In the genomic region with DNA sequence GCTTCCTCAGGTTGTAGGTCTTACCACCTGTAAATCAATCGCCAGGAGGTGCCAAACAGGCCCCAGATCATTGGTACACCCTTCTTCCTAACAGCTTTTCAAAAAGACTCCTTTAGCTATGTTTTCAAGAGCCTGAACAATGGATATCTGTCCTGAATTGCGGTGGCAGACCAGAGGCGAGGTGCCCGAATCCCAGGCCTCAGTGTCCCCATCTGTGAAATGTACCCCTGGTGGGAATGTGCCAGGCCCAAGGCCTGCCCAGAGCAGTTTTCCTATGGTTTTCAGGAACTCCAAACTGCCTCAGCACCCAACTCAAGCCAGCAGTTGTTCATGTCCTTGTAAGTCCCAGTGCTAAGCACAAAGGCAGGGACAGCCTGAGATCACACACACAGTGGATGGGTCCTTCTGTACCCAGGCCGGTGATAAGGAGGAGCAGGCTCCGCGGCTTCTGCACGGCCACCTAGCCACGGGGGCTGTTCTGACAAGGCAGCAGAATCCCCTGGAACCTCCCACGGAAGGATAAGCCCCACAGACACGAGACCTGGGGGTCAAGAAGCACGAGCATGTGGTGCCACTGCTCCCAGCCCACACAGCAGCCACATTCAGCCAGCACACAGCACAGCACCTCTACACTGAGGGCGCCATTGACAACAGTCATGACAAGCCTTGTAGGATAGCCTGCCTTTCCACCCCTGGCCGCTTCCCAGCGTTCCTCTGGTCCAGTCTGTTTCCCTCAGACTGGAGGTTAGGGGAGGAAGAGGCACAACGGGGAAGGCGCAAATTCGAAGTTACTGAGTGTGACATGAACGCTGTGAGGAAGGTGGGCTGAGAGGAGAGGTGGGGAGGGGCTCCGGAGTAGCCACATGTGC, we compare ENCODE assay signal across 8 mouse cellular contexts. TPM values are rescaled to one million over a fixed set of nuclear protein-coding genes. Genes with fewer than 3 reads are reported as not detected.
DNase-seq lines count a peak whose midpoint lies in the region; ATAC-seq lines count a peak whose summit lies in the region.

No protein-coding gene starts in this region.

- no peaks in the 10 kb centered on the region for H3K9me3 ChIP-seq in liver, embryonic 16.5 days (replicated peaks; ENCODE audit: control insufficient read depth, low read length)

- peaks cover 79% of the 10 kb centered on the region for H3K4me1 ChIP-seq in liver, embryonic 16.5 days (ENCODE audit: control insufficient read depth, low read depth, low read length)

- peak overlapping the region; percentile 22; the same call in 1 of the 2 replicates for H3K9ac ChIP-seq in liver, embryonic 16.5 days (ENCODE audit: low read depth, low read length)

- no peak overlapping the region for H3K4me3 ChIP-seq in liver, embryonic 16.5 days (ENCODE audit: low read depth, low read length)

- H3K27me3 ChIP-seq in liver, embryonic 16.5 days (ENCODE audit: control insufficient read depth, insufficient read depth, low read depth, low read length): no peaks in the 10 kb centered on the region

- peaks cover 9% of the 10 kb centered on the region for H3K36me3 ChIP-seq in liver, embryonic 16.5 days (ENCODE audit: control insufficient read depth, insufficient read depth)

- 44% methylated on average over 20 of the region's 20 CpGs for whole genome bisulfite sequencing in liver, embryonic 16.5 days (ENCODE audit: insufficient replicate concordance)

- no peak for ATAC-seq in liver, embryonic 16.5 days (ENCODE audit: low read depth)

- peak overlapping the region; percentile 55 for H3K27ac ChIP-seq in liver, embryonic 16.5 days (ENCODE audit: low read length)

- peak; percentile 45 for DNase-seq in cerebellum, adult 9-11 months
- DNase-seq in cerebellum, postnatal 36 days: no peak
- peak; percentile 43 for DNase-seq in thymus, postnatal 4 days
- no peak for DNase-seq in thymus, postnatal 14 days
- DNase-seq in adrenal gland, postnatal 14 days: no peak
- DNase-seq in thymus, postnatal 36 days: no peak
- no peak for DNase-seq in frontal cortex, adult 2 months (ENCODE audit: extremely low spot score in 1 of 2, low spot score in 1 of 2)

- peak overlapping the region; percentile 21; the same call in 1 of the 2 replicates for H3K4me2 ChIP-seq in liver, embryonic 16.5 days (ENCODE audit: low read depth, low read length)

RNA-seq across cellular contexts. Expression of a gene that starts 7.5 kb away (rescaled TPM):
- polyA plus RNA-seq in liver, embryonic 16.5 days (2015; fragmentation: Nextera tagmentation; extraction: Ambion mirVana): 144 and 153 TPM in 2 replicates
- total RNA-seq in adrenal gland, postnatal 14 days (2021): 249 and 284 TPM in 2 replicates
- 334 and 351 TPM in 2 replicates for polyA plus RNA-seq in frontal cortex, adult 2 months (2012; rRNA removed)

RNA-seq across cellular contexts. Expression of a gene that starts 18.6 kb away (rescaled TPM):
- 0.33 and 1.4 TPM in 2 replicates for polyA plus RNA-seq in liver, embryonic 16.5 days (2015; fragmentation: Nextera tagmentation; extraction: Ambion mirVana)
- 8.3 and 8.7 TPM in 2 replicates for total RNA-seq in adrenal gland, postnatal 14 days (2021)
- 2.1 and 3.4 TPM in 2 replicates for polyA plus RNA-seq in frontal cortex, adult 2 months (2012; rRNA removed)

RNA-seq across cellular contexts. Expression of a gene that starts 40.2 kb away (rescaled TPM):
- polyA plus RNA-seq in liver, embryonic 16.5 days (2015; fragmentation: Nextera tagmentation; extraction: Ambion mirVana): 145 and 166 TPM in 2 replicates
- 42.1 and 43.1 TPM in 2 replicates for total RNA-seq in adrenal gland, postnatal 14 days (2021)
- 17.5 and 18.8 TPM in 2 replicates for polyA plus RNA-seq in frontal cortex, adult 2 months (2012; rRNA removed)

RNA-seq across cellular contexts. Expression of a gene that starts 41.7 kb away (rescaled TPM):
- 60.1 and 75.2 TPM in 2 replicates for polyA plus RNA-seq in liver, embryonic 16.5 days (2015; fragmentation: Nextera tagmentation; extraction: Ambion mirVana)
- 4.9 and 85.2 TPM in 2 replicates for total RNA-seq in adrenal gland, postnatal 14 days (2021)
- polyA plus RNA-seq in frontal cortex, adult 2 months (2012; rRNA removed): 256 and 260 TPM in 2 replicates

RNA-seq across cellular contexts. Expression of a gene that starts 47.0 kb away (rescaled TPM):
- 0.89 and 0.96 TPM in 2 replicates for polyA plus RNA-seq in liver, embryonic 16.5 days (2015; fragmentation: Nextera tagmentation; extraction: Ambion mirVana)
- 1.4 and 1.6 TPM in 2 replicates for total RNA-seq in adrenal gland, postnatal 14 days (2021)
- polyA plus RNA-seq in frontal cortex, adult 2 months (2012; rRNA removed): 0.69 and 0.74 TPM in 2 replicates

Comparison
In these comparisons a context has a peak if more than half of its experiments do, and no peak if none do; other contexts are left out.
1. DNase-seq: peak in cerebellum, adult 9-11 months (single experiment) and thymus, postnatal 4 days (single experiment); none in cerebellum, postnatal 36 days (0 of 2), thymus, postnatal 14 days (single experiment), adrenal gland, postnatal 14 days (single experiment), thymus, postnatal 36 days (0 of 2) and frontal cortex, adult 2 months (0 of 2).